Mouse (Mus musculus) granulocyte monocyte progenitor cell, adult 5-6 weeks (primary cell): Measurements from ENCODE around the gene Gck. TPM values are rescaled to one million over a fixed set of nuclear protein-coding genes. Genes with fewer than 3 reads are reported as not detected.

Source experiments
- ATAC-seq: replicated peaks from 2 replicates; pipeline ENCODE4 v1.8.0; 2016; ENCODE audit warnings: mild to moderate bottlenecking, moderate TSS enrichment, inconsistent platforms; ENCODE audit not compliant: poor library complexity, severe bottlenecking
- total RNA-seq, 2 experiments: library from RNA; stranded (forward) in 1 of 2; stranded (reverse) in 1 of 2; fragments of 200-712, 200-1000 nt in 1 of 2; fragments of >200 nt in 1 of 2; fragmentation: Nextera tagmentation in 1 of 2; gene quantifications; 2 replicates each; pipeline ENCODE4 v1.2.3; 2014 to 2017

Gene Gck
- total RNA-seq (2014; fragmentation: Nextera tagmentation) (not detected in 2 replicates), total RNA-seq (2017) (not detected in 2 replicates)

- peak; percentile 90 for ATAC-seq
Observed at GRCm38 (mm10) chr11:5949586-5950352, at the start of gene Gck. Gene Gck (minus strand): TSS chr11:5950081.

- no peak for ATAC-seq
Observed at GRCm38 (mm10) chr11:5998472-5998871, 48.6 kb upstream of the Gck start.

- ATAC-seq, result peak; percentile 64
Observed at GRCm38 (mm10) chr11:5995989-5996388, 46.1 kb upstream of the Gck start.

GRCm38 (mm10) chr11:5994880-5995279 lies 45.0 kb upstream of the Gck start:
- ATAC-seq, result no peak

- ATAC-seq, result no peak
Observed at GRCm38 (mm10) chr11:5994212-5994611, 44.3 kb upstream of the Gck start.

GRCm38 (mm10) chr11:5990910-5991309 lies 41.0 kb upstream of the Gck start:
- ATAC-seq, result peak; percentile 73

- ATAC-seq, result no peak
Observed at GRCm38 (mm10) chr11:5989954-5990593, 40.2 kb upstream of the Gck start.

- no peak for ATAC-seq
Observed at GRCm38 (mm10) chr11:5988126-5988525, 38.2 kb upstream of the Gck start.

GRCm38 (mm10) chr11:5983629-5984028 lies 33.7 kb upstream of the Gck start:
- ATAC-seq, result no peak

- no peak for ATAC-seq
Observed at GRCm38 (mm10) chr11:5981323-5981722, 31.4 kb upstream of the Gck start.

- no peak for ATAC-seq
Observed at GRCm38 (mm10) chr11:5980561-5980960, 30.7 kb upstream of the Gck start.

GRCm38 (mm10) chr11:5980108-5980507 lies 30.2 kb upstream of the Gck start:
- no peak for ATAC-seq

- ATAC-seq, result no peak
Observed at GRCm38 (mm10) chr11:5979088-5979487, 29.2 kb upstream of the Gck start.

- no peak for ATAC-seq
Observed at GRCm38 (mm10) chr11:5976106-5976505, 26.2 kb upstream of the Gck start.

GRCm38 (mm10) chr11:5975068-5975467 lies 25.2 kb upstream of the Gck start:
- no peak for ATAC-seq

- ATAC-seq, result peak; percentile 54
Observed at GRCm38 (mm10) chr11:5974053-5974452, 24.2 kb upstream of the Gck start.

GRCm38 (mm10) chr11:5973151-5973550 lies 23.3 kb upstream of the Gck start:
- ATAC-seq, result no peak

- ATAC-seq, result no peak
Observed at GRCm38 (mm10) chr11:5971202-5971601, 21.3 kb upstream of the Gck start.

GRCm38 (mm10) chr11:5968223-5968622 lies 18.3 kb upstream of the Gck start:
- no peak for ATAC-seq

- no peak for ATAC-seq
Observed at GRCm38 (mm10) chr11:5966751-5967150, 16.9 kb upstream of the Gck start.

- ATAC-seq, result no peak
Observed at GRCm38 (mm10) chr11:5965865-5966264, 16.0 kb upstream of the Gck start.

- ATAC-seq, result no peak
Observed at GRCm38 (mm10) chr11:5960051-5960450, 10.2 kb upstream of the Gck start.
